Mouse (Mus musculus) large intestine, adult 2 months (tissue): ENCODE measurements at regions not wholly inside any gene's neighbourhood (a gene's known extent, or its start where the extent isn't known, plus 50 kb on each side); places are given as distances from the start of the nearest gene placed in this dataset.

Source experiments
- DNase-seq: peaks from one replicate; pipeline ENCODE4 v3.0.0-alpha.2; 2012; ENCODE audit warnings: low read depth, low spot score
- WGBS: fragments of 180-500 bp; shearing (Covaris S2); methylation state at CpG from one replicate; pipeline ENCODE4 v1.1.7; 2018; 5-methylcytosine and 5-hydroxymethylcytosine counted together

- WGBS: 67% methylated on average over 6 of the region's 6 CpGs
- no peak for DNase-seq
These were observed 73.9 kb upstream of the Gls start for GRCm38 (mm10) chr1:52306892-52307291.

GRCm38 (mm10) chr1:52305679-52306632 lies 72.9 kb upstream of the Gls start:
- WGBS: 85% methylated on average over 18 of the region's 18 CpGs

GRCm38 (mm10) chr1:52302557-52302956 lies 69.5 kb upstream of the Gls start:
- WGBS: 5% methylated on average over 6 of the region's 6 CpGs
- DNase-seq: peak; percentile 58

More at GRCm38 (mm10) chr1:52305679-52306632, 72.9 kb upstream of the Gls start:
- DNase-seq: no peak

- DNase-seq: no peak
- 60% methylated on average over 2 of the region's 2 CpGs for WGBS
These were observed 68.2 kb upstream of the Gls start for GRCm38 (mm10) chr1:52301266-52301665.

- DNase-seq: no peak
- 62% methylated on average over 7 of the region's 7 CpGs for WGBS
These were observed 66.5 kb upstream of the Gls start for GRCm38 (mm10) chr1:52299559-52299958.

GRCm38 (mm10) chr1:52298336-52298735 lies 65.3 kb upstream of the Gls start:
- WGBS: 55% methylated on average over 5 of the region's 5 CpGs
- no peak for DNase-seq

GRCm38 (mm10) chr1:52296178-52296577 lies 63.1 kb upstream of the Gls start:
- WGBS: 83% methylated on average over 2 of the region's 2 CpGs
- no peak for DNase-seq

GRCm38 (mm10) chr1:52294521-52294920 lies 61.5 kb upstream of the Gls start:
- 18% methylated on average over 2 of the region's 2 CpGs for WGBS
- DNase-seq: no peak

- WGBS: 35% methylated on average over 5 of the region's 5 CpGs
- peak; percentile 32 for DNase-seq
These were observed 60.5 kb upstream of the Gls start for GRCm38 (mm10) chr1:52293393-52294099.
